Mouse (Mus musculus): ENCODE data around the gene Odf2l.

Odf2l gene

GRCm38 (mm10) chr3:145129356-145129755, 11.0 kb downstream of the Odf2l start:
- in situ Hi-C loops (cut with MboI; ENCODE audit: unreplicated experiment in 2 of 2): loop anchor here (10.0 to 25.0 kb wide), 8 partner anchors 305 to 925 kb away; partner anchors contain the start of genes Bcl10 (in 1 of the 2), Lmo4 (in 1 of the 2) and Sh3glb1 (in 1 of the 2)

DNA sequence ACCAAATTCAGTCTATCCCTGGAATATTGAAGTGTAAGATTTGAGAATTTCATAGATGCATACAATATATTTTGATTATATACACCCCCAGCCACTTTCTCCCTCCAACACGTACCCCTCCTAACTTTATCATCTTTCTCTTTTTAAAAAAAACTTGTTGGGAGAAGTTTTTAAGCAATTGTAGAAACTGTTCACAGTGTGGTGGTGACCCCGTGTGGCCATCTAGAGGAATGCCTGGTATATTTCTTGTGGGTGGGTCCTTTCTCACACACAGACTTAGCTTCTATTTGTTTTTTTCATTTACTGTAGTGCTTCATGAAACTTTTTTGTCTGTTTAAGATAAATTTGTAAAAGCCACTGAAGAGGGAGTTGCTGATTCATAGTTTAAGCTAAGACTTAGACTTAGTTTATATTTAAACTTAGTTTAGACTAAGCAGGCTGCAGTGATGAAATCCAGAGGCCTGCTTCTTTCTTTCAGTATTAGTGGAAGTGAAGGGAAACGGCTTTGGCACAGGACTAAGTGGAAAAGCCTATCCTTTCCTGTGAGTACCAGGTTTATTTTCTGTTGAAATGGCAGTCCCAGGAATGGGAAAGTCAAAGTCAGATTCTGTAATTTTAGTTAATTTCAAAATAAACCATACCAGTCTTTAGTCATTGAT, 13.0 kb downstream of the Odf2l start:
- in situ Hi-C loops (cut with MboI; ENCODE audit: unreplicated experiment in 2 of 2): loop anchor here (5.0 to 25.0 kb wide), 2 partner anchors 404 to 519 kb away; no protein-coding TSS in a partner anchor

DNA sequence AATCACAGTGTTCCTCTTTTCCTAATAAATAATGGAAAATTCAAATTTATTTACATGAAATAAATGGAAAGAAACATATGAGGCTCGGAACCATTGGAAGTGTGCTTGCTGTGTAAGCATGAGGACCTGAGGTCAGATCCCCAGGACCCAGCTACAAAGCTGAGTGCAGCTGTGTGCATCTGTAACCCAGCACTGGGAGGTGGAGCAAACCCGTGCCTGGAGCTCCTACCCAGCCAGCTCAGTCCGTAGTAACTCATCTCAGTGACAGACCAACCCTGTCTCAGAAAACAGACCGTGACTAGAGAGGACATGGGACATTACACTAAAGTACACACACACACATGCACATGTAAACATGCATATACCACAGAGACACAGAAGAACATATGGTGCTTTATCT, 21.8 kb downstream of the Odf2l start:
- in situ Hi-C loops (cut with MboI; ENCODE audit: unreplicated experiment in 2 of 2): loop anchor here in 1 of 2 experiments (25.0 kb wide), 1 partner anchor 528 kb away; no protein-coding TSS in a partner anchor

GRCm38 (mm10) chr3:145142925-145143324, 24.5 kb downstream of the Odf2l start:
- in situ Hi-C loops (cut with MboI; ENCODE audit: unreplicated experiment in 2 of 2): loop anchor here in 1 of 2 experiments (25.0 kb wide), 1 partner anchor 531 kb away; no protein-coding TSS in a partner anchor

DNA sequence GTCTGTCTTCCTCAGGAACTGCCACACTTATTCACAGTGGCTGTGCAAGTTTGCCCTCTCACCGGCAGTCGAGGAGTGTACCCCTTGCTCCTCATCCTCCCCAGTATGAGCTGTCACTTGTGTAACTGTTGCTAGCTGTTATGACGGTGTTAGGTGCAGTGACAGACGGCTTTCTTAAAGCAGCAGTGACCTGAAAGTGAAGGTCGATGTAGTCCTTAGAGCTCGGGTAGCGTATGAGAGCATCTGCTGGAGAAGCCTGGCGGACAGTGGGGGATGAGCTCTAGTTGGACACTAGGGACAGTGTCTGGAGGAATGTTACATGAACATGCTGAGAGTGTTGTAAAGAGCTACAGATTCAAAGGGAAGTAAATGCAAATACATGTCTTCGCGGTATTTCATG, 25.5 kb downstream of the Odf2l start:
- in situ Hi-C loops (cut with MboI; ENCODE audit: unreplicated experiment in 2 of 2): loop anchor here in 1 of 2 experiments (25.0 kb wide), 1 partner anchor 532 kb away; no protein-coding TSS in a partner anchor

DNA sequence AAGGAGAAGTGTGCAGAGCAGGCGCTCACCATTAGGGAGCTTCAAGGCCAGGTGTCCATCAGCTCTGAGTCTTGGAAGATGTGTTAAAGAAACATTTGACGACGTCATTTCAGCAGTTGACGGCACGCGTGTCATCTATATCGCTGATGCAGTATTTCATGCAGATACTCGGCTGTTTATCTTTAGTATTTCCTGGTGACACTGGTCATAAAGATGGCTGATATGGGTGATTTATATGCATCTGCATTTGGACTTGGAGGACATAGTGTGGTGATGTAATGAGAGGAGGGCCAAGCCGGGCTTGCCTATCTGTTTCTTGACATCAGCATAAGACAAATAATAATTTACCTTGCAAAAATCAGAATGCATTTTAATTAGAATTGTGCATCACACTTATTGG, 28.5 kb downstream of the Odf2l start:
- in situ Hi-C loops (cut with MboI; ENCODE audit: unreplicated experiment in 2 of 2): loop anchor here in 1 of 2 experiments (25.0 kb wide), 1 partner anchor 535 kb away; no protein-coding TSS in a partner anchor

DNA sequence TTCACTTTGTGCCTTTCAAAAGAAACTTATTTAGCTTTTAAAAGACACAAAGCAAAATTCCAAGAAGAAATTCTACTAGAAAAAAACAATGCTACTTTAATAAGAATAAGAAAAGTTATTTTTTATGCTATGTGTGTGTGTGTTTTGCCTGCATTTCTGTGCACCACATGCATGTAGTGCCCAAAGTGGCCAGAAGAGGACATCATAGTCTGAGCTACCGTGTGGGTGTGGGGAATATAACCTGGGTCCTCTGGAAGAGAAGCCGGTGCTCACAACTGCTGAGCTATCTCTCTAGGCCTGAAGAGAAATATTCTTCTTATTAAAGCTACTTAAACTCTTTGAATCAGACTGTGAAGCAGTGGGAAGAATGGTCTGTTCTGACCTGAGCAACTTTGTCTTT, 29.1 kb downstream of the Odf2l start:
- in situ Hi-C loops (cut with MboI; ENCODE audit: unreplicated experiment in 2 of 2): loop anchor here in 1 of 2 experiments (25.0 kb wide), 1 partner anchor 535 kb away; no protein-coding TSS in a partner anchor

GRCm38 (mm10) chr3:145147952-145148351, 29.6 kb downstream of the Odf2l start:
- in situ Hi-C loops (cut with MboI; ENCODE audit: unreplicated experiment in 2 of 2): loop anchor here in 1 of 2 experiments (25.0 kb wide), 1 partner anchor 536 kb away; no protein-coding TSS in a partner anchor

DNA sequence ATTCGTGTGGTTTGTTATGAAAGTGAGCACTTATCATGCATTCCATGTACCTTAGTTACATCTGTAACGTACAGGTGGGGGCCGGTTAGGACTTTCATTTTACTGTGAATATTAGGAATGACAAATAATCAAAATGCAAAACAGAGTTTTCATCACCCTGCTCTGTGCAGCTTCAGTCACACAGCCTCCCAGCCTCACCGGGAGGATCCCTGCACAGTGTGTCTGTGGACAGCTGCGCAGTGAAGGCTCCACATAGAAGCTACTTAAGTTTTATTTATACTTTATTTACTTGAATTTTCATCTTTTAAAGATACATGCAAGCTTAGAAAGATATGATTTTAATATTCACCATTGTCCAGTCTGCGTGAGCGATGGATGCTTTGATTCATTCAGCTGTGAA, 32.7 kb downstream of the Odf2l start:
- in situ Hi-C loops (cut with MboI; ENCODE audit: unreplicated experiment in 2 of 2): loop anchor here in 1 of 2 experiments (10.0 kb wide), 1 partner anchor 744 kb away; no protein-coding TSS in a partner anchor

GRCm38 (mm10) chr3:145151933-145152332, 33.5 kb downstream of the Odf2l start:
- in situ Hi-C loops (cut with MboI; ENCODE audit: unreplicated experiment in 2 of 2): loop anchor here in 1 of 2 experiments (10.0 kb wide), 1 partner anchor 743 kb away; no protein-coding TSS in a partner anchor

DNA sequence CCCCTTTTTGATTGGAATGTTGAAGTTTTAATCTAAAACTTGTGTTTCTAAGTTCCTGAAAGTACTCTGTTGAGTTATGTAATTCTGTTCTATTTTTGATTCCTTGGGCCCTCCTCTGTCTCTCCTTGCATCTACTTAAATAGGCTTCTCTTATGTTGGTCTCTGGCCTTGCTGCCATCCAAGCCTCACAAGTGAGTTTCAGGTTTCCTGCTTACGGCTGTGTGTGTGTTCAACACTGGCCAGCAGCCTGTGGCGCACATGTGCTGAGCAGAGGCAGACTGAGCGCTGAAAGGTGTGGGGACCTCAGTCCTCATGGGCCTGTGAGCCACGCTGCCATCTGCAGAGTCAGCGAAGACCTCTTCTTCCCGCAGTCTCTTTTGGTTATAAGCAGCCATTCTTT, 38.5 kb downstream of the Odf2l start:
- in situ Hi-C loops (cut with MboI; ENCODE audit: unreplicated experiment in 2 of 2): loop anchor here in 1 of 2 experiments (10.0 kb wide), 1 partner anchor 738 kb away; no protein-coding TSS in a partner anchor

- in situ Hi-C loops (cut with MboI; ENCODE audit: unreplicated experiment in 2 of 2): loop anchor here in 1 of 2 experiments (10.0 kb wide), 1 partner anchor 736 kb away; no protein-coding TSS in a partner anchor
These were observed 40.1 kb downstream of the Odf2l start for GRCm38 (mm10) chr3:145158441-145158840.

- in situ Hi-C loops (cut with MboI; ENCODE audit: unreplicated experiment in 2 of 2): no loop called here
These were observed 48.4 kb downstream of the Odf2l start for GRCm38 (mm10) chr3:145166741-145167140.

DNA sequence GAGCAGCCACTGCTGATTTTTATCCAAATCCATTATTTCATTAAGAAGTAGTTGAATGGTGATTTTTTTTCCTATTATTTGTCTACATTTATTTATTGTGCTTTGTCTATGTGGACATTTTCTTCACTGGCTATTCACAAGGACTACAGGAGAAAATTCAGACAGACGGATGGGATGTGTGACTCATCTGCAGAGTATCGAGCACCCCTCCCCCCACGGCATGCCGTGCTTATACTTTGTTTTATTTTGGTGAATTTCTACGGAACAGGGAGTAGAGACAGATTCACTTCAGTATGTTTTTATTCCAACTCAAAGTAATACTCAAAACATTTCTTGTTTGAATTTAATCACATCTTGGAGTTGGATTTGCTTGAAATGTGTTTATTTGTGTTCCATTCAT, 49.4 kb downstream of the Odf2l start:
- in situ Hi-C loops (cut with MboI; ENCODE audit: unreplicated experiment in 2 of 2): no loop called here

DNA sequence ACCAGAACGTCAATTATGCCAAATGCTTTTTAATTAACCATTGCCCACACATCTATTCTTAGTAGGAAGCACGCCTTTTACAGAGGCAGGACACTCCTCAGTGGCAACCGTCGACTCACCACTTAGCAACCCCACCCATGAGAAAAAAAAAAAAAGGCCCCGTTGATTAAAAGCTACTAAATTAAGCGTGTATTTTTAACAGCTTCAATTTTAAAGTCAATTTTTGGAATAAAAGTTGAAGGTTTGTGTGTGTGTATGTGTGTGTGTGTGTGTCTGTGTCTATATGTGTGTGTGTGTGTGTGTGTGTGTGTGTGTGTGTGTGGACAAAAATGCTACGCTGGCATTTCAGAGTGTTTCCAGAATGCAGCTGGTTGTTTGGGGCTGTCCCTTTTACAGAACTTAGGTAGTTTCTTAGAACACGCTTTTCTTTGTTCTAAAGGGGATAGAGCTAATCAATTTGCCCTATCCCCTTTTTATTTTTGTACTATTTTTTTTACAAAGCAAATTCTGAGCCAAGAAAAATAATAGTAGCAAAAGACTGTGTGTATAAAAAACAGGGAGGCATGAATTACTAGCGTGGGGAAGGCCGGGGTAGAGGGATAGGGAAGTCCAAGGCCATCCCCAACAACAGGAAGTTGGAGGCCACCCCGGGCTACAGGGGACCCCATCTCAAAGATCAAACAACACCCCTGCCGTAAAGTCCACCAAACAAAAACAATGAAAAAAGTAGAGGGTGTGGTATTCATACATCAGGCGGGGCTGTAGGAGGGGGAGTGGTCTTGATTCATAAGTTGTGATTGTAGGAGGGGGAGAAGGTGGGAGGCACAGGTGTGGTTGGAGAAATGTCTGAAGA, 50.7 kb downstream of the Odf2l start:
- in situ Hi-C loops (cut with MboI; ENCODE audit: unreplicated experiment in 2 of 2): no loop called here

- in situ Hi-C loops (cut with MboI; ENCODE audit: unreplicated experiment in 2 of 2): no loop called here
These were observed 51.6 kb downstream of the Odf2l start for GRCm38 (mm10) chr3:145170028-145170427.

DNA sequence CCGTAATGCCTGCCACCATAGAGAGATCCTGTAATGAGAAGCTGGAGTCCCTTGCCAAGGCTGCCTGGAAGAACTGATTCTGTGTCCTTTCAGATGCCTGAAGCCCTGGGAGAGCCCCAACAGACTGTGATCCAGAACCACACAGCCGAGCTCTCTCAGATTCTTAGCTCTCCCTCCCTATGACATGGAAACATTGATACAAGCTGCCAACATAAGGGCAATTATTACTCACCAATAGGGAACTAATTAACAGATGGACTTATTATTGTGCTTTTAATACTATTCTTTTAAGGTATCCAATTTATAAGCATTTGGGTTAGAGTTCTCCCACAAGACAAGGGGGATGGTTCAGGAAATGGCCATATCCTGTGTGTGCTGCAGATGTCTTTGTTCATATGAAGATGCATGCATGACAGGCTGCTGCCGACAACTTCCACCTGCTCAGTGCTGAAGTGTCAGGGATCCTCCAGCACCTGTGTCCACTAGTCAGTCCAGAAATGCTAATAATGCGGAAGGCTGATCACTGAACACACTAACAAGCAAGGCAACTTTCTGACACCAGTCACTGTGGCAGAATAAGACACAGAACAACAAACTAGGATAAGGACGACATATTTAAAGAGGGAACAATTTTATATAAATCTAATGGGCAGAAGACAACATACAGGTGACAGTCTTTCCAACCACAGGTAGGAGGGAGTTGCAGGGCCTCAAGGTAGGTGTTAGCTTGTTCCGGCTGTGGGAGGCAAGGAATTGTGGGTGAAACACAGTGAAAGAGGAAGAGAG, 52.4 kb downstream of the Odf2l start:
- in situ Hi-C loops (cut with MboI; ENCODE audit: unreplicated experiment in 2 of 2): no loop called here

GRCm38 (mm10) chr3:145171390-145172060, 53.1 kb downstream of the Odf2l start:
- in situ Hi-C loops (cut with MboI; ENCODE audit: unreplicated experiment in 2 of 2): no loop called here

- in situ Hi-C loops (cut with MboI; ENCODE audit: unreplicated experiment in 2 of 2): no loop called here
These were observed 66.3 kb downstream of the Odf2l start for GRCm38 (mm10) chr3:145184645-145185044.
